Mouse (Mus musculus) spleen, adult 10 weeks (tissue): ENCODE data around the gene Ice2. TPM values are rescaled to one million over a fixed set of nuclear protein-coding genes. Genes with fewer than 3 reads are reported as not detected.

ENCODE experiments used
- polyA plus RNA-seq: library from polyadenylated mRNA; stranded (reverse); fragments of 350-450 nt; fragmentation: Illumina TruSeq; extraction: RNeasy Lipid Tissue Mini Kit (QIAGEN cat#74804); gene quantifications from one replicate; pipeline ENCODE4 v1.2.3, GENCODE M21; 2015; ENCODE audit warnings: low replicate concordance; ENCODE audit not compliant: insufficient read depth

Ice2 gene
- polyA plus RNA-seq: 33.5 TPM

GRCm38 (mm10) chr9:69397760-69398452 is at the start of gene Ice2:
Ice2 (plus strand) TSS chr9:69397906.

GRCm38 (mm10) chr9:69453066-69453900 is 55.6 kb downstream of the Ice2 start, which contains the start of gene Anxa2:
Anxa2 (plus strand) TSS chr9:69453620.

Other genes starting within 250 kb of the Ice2 start
- 112 TPM for gene Anxa2, start 55.7 kb downstream of the Ice2 start, polyA plus RNA-seq